9 mouse cellular contexts compared by ENCODE assay signal in genomic region chr11:115226811-115227491, GRCm38 (mm10). TPM values are rescaled to one million over a fixed set of nuclear protein-coding genes. Genes with fewer than 3 reads are reported as not detected.
DNase-seq lines count a peak whose midpoint lies in the region; ATAC-seq and TF ChIP-seq lines count a peak whose summit lies in the region.
"Had no signal": no experiment of that assay in that cellular context is flagged by ENCODE, and none has a peak within 500 bp of the region (broad histone marks: within the 10 kb centered on the region; RNA-seq: fewer than 3 reads in every experiment).

No protein-coding gene starts in this region.

- WGBS in forebrain, postnatal 0 days = 16% methylated on average over 14 of the region's 14 CpGs

- no peaks in the 10 kb centered on the region for H3K27me3 ChIP-seq in forebrain, postnatal 0 days (ENCODE audit: insufficient read depth, low read length)

- H3K36me3 ChIP-seq in forebrain, postnatal 0 days (ENCODE audit: insufficient read depth) = no peaks in the 10 kb centered on the region; the same call in 1 of the 2 replicates
- H3K36me3 ChIP-seq: stomach, embryonic 15.5 days had no signal

- H3K4me2 ChIP-seq in forebrain, postnatal 0 days (ENCODE audit: low read depth) = no peak overlapping the region
- H3K4me2 ChIP-seq: stomach, embryonic 15.5 days had no signal

- TF ChIP-seq CTCF in forebrain, postnatal 0 days (IDR thresholded peaks at IDR 0.05; ENCODE audit: low read depth) = no peak

- no peaks in the 10 kb centered on the region for H3K9me3 ChIP-seq in forebrain, postnatal 0 days (ENCODE audit: low read length)
- H3K9me3 ChIP-seq: stomach, embryonic 15.5 days had no signal

- H3K4me1 ChIP-seq in forebrain, postnatal 0 days (ENCODE audit: insufficient read depth) = peaks cover 24% of the 10 kb centered on the region

- no peak overlapping the region for H3K4me3 ChIP-seq in forebrain, postnatal 0 days (ENCODE audit: low read depth, low read length)
- H3K4me3 ChIP-seq: stomach, embryonic 15.5 days had no signal

- ATAC-seq in CD4-positive, CD25-positive, alpha-beta regulatory T cell, adult 4 months = peak; percentile 51
- ATAC-seq in forebrain, postnatal 0 days = peak; percentile 73

- DNase-seq in 416B (ENCODE audit: low read depth) = peak; percentile 11
- peak; percentile 64 for DNase-seq in forebrain, postnatal 0 days
- DNase-seq in lung, postnatal 25 days (ENCODE audit: low spot score) = peak; percentile 35
- DNase-seq in urinary bladder, adult 18-20 months (ENCODE audit: low spot score in 2 of 2) = no peak
- no peak for DNase-seq in kidney, postnatal 25 days
- DNase-seq in left cerebral cortex, adult 9 months (ENCODE audit: low spot score in 2 of 2) = no peak
- no peak for DNase-seq in embryo, embryonic 11 days

- H3K27ac ChIP-seq in forebrain, postnatal 0 days (ENCODE audit: low read depth, low read length) = peak overlapping the region; percentile 50; the same call in 1 of the 2 replicates
- H3K27ac ChIP-seq: stomach, embryonic 15.5 days had no signal

- 0 out of 2 replicates have a peak overlapping the region, but pooled peaks have one; percentile 6 for H3K9ac ChIP-seq in forebrain, postnatal 0 days
- H3K9ac ChIP-seq: stomach, embryonic 15.5 days had no signal

RNA-seq across cellular contexts. Expression of gene Nat9, which starts 39.3 kb away (rescaled TPM):
- polyA plus RNA-seq in CD4-positive, CD25-positive, alpha-beta regulatory T cell, adult 4 months (2017; shearing (Covaris generic)) = 10 to 100 TPM; 12.1 to 18.1 TPM
- total RNA-seq in forebrain, postnatal 0 days (2014; rRNA removed) = 19.2 and 20.3 TPM in 2 replicates
- 17.7 and 18.6 TPM in 2 replicates for polyA plus RNA-seq in forebrain, postnatal 0 days (2015; fragmentation: Nextera tagmentation; extraction: Ambion mirVana)

RNA-seq across cellular contexts. Expression of gene Tmem104, which starts 39.7 kb away (rescaled TPM):
- 10 to 100 TPM in 1 of 2 experiments, 1 to 10 TPM in 1; 8.1 to 14.2 TPM for polyA plus RNA-seq in CD4-positive, CD25-positive, alpha-beta regulatory T cell, adult 4 months (2017; shearing (Covaris generic))
- 5.4 and 7.6 TPM in 2 replicates for total RNA-seq in forebrain, postnatal 0 days (2014; rRNA removed)
- polyA plus RNA-seq in forebrain, postnatal 0 days (2015; fragmentation: Nextera tagmentation; extraction: Ambion mirVana) = 8.8 and 9.9 TPM in 2 replicates

RNA-seq across cellular contexts. Expression of gene Grin2c, which starts 40.1 kb away (rescaled TPM):
- polyA plus RNA-seq in CD4-positive, CD25-positive, alpha-beta regulatory T cell, adult 4 months (2017; shearing (Covaris generic)) = not detected
- 1.5 and 1.6 TPM in 2 replicates for total RNA-seq in forebrain, postnatal 0 days (2014; rRNA removed)
- 0.35 and 0.48 TPM in 2 replicates for polyA plus RNA-seq in forebrain, postnatal 0 days (2015; fragmentation: Nextera tagmentation; extraction: Ambion mirVana)

RNA-seq across cellular contexts. Expression of gene Fdxr, which starts 49.9 kb away (rescaled TPM):
- 10 to 100 TPM; 21.6 to 26.8 TPM for polyA plus RNA-seq in CD4-positive, CD25-positive, alpha-beta regulatory T cell, adult 4 months (2017; shearing (Covaris generic))
- 18.6 and 26.2 TPM in 2 replicates for total RNA-seq in forebrain, postnatal 0 days (2014; rRNA removed)
- 14.0 and 16.4 TPM in 2 replicates for polyA plus RNA-seq in forebrain, postnatal 0 days (2015; fragmentation: Nextera tagmentation; extraction: Ambion mirVana)

Comparison
In these comparisons a context has a peak if more than half of its experiments do, and no peak if none do; other contexts are left out.
1. DNase-seq: peak in 416B (single experiment), forebrain, postnatal 0 days (single experiment) and lung, postnatal 25 days (single experiment); none in urinary bladder, adult 18-20 months (0 of 2), kidney, postnatal 25 days (0 of 2), left cerebral cortex, adult 9 months (0 of 2) and embryo, embryonic 11 days (single experiment).